Mouse (Mus musculus): ENCODE data around the gene Ciz1.

Ciz1 gene

DNA sequence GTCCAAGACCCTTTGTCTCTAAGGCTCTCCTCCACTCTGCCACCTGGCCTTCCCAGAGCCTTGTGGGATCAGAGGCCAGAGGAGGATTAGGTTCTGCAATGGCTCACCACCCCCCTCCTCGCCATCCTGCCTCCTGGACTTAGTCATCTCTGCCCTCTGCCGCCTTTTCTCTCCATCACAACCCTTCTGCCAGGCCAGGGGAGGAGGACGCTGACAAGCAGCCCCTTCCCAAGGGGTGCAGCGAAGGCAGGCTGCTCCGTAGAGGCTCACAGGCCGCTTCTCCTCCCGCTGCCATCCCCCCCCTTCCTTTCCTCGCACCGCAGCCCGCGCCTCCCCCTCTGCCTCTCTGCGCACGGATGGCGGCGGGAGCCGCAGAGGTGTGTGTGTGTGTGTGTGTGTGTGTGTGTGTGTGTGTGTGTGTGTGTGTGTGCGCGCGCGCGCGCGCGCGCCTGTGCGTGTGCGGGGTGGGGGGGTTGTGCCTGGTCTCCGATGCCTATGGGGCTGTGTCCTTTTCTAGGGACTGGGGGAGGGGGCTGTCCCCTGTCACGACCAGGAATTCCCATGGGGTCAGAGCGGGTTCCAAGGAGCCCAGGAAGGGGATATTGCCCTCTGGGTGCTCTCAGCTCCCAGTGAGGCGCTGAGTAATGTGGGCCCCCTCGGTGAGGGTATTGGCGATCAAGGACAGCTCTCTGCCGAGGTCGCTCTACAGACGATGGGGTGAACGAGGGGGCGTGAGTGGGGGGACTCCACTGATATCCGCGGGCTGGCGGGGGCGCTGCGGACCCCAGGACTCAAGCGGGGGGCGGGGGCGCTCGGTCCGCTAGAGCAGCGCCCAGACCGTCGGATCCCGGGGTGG, at the start of gene Ciz1:
Ciz1 (plus strand) TSS at position 177 of the 856 bp plus-strand sequence.
- no peak for DNase-seq (ENCODE audit: low read depth, low spot score)

DNA sequence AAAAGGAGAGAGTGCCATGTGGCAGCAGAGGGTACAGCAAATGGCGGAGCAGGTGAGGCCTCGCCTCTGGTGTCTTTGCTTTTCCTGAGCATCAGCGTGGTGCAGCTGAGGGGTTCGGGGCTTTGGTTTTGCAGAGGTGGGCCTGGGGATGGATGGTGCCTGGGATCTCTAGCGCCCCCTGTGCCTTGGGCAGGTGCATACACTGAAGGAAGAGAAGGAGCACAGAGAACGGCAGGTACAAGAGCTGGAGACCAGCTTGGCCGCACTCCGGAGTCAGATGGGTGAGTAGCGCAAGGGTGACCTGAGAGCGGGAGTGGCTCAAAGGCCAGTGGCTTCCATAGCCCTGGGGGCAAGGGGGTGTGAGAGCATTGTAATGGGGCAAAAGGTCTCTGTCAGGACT, 49.2 kb upstream of the Ciz1 start:
- DNase-seq (ENCODE audit: low read depth, low spot score) = no peak

DNA sequence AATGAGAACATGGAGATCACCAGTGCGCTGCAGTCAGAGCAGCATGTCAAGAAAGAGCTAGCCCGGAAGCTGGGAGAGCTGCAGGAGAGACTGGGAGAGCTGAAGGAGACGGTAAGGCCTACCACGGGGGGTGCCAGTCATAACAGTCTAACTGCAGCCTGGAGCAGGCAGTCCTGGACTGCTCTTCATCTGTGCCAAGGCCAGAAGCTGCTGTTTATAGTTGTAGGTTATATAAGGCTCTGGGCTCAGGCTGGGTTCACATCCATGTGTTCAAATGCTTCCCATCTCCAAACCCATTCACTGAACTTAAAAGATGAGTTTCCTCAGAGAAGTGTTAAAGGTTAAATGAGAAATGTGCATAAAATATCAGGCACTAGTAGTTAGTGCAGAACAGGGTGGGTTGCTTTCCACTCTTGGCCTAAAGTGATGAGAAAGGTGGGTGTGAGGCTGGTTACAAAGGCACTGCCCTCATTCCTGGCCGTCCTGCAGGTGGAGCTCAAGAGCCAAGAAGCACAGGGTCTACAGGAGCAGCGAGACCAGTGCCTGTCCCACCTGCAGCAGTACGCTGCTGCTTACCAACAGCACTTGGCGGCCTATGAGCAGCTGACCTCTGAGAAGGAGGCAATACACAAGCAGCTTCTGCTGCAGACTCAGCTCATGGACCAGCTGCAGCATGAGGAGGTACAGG, 47.8 kb upstream of the Ciz1 start:
- DNase-seq (ENCODE audit: low read depth, low spot score) = peak; percentile 59

DNA sequence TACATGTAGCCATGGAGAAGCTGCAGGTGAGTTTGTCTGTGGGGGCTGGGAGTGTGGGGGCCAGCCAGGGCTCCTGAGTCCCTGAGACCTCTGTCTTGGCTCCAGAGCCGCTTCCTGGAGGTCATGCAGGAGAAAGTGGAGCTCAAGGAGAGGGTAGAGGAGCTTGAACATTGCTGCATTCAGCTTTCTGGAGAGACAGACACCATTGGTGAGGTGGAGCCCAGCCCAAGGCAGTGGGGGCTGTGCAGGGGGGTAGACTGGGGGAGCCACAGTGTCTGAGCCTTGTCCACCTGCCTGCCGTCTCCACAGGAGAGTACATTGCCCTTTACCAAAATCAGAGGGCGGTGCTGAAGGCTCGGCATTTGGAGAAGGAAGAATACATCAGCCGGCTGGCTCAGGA, 46.5 kb upstream of the Ciz1 start:
- no peak for DNase-seq (ENCODE audit: low read depth, low spot score)

DNA sequence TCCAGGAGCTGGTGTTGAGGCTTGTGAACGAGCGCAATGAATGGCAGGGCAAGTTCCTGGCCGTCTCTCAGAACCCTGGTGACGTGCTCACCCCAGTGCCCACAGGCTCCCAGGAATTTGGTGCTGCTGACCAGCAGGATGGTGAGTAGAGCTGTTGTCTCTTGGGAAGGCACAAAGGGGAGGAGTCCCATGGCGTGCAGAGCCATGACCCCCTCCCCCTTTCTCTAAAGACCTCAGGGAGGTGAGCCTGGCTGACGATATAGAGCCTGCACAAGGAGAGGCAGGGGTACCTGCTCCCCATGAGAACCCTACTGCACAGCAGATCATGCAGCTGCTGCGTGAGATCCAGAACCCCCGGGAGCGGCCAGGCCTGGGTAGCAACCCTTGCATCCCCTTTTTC, 46.0 kb upstream of the Ciz1 start:
- no peak for DNase-seq (ENCODE audit: low read depth, low spot score)

DNA sequence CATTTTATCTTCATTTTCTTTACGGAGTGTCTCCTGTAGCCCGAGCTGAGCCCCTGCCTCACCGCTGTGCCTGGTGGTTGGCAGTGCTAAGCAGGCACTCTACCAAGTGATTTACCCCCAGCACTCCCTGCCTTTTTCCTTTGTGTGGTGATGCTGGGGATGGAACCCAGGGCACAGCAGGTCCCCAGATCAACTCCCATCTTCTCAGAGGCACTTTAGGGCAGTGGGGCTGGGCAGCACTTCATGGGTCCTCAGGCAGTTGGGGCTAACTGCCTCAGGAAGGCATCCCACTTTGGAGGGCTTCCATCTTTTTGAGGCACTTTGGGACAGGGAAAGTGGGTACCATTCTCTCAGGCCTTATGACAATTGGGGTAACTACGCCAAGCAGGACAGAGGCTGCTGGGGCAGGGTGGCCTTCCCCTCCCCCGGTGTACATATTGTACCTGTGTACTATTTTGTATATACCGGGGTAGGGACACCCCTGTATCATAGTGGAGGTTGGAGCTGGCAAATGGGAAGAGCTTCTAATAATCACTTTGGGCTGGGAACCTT, 44.8 kb upstream of the Ciz1 start:
- DNase-seq (ENCODE audit: low read depth, low spot score) = no peak

DNA sequence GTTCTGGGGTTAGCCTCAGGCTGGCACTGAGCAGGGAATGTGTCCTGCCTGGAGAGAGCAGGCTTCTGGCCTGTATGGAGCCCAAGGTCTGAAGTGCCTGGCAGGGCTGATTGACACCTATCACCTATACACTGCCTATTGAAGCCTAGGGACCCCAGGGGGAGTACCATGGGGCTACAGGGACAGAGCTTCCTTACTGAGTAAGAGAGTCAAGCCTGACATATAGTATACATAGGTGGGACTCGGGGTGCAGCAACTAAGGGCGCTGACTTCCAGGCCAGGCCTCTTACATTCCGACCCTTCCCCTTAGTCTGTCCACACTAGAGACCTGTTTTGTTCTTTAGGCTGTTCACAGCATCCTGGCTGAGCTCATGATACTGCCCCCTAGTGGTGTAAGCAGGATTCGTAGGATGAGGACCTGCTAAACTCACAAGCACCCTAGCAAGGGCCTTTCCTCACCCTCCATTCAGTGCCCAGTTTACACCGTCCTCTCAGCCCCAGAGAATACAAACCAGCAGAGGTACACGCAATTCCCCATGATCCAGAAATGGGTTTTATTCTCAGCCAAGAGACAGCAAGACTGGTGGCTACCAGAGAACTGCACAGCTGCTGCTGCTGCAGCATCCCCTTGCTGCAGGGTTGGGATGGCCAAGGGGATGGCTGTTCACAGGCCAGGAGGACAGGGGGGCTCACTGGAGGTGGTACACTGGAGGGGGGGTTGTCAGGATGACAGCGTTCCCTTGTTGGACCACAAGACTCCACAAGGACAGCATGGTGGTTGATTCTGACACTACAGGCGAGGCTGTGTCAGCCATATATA, 44.0 kb upstream of the Ciz1 start:
- DNase-seq (ENCODE audit: low read depth, low spot score) = peak; percentile 69

DNA sequence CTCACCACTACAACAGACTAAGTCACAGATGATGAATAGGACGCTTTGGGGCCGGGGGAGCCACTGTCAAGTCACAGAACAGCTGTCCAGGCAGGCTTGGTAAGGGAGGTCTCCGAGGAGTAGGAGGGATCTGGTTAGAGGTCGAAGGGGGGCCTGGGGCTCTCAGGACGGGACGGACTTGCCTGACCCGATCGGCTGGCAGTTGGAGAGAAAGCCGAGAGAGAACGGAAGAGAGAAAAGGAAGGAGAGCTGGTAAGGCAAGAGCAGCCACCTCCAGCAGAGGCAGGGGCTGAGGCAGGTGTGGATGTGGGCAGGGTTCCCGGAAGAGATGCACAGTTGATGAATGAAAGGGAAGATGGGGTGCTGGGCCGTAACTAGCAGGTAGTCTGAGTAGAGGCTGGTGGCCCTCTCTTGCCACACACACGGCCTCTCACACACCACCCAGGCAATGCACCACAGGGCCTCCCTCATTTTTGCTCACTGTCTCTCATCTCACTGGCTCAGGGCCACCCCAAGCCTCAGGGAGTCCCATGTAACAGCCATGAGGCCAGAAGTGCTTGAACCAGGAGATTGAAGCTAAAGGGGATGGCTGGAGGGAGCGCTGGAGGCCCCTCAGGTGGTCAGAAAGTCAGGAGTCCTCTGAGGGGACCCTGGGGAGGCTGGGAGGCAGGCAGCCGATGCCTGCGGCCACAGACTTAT, 43.1 kb upstream of the Ciz1 start:
- DNase-seq (ENCODE audit: low read depth, low spot score) = no peak

DNA sequence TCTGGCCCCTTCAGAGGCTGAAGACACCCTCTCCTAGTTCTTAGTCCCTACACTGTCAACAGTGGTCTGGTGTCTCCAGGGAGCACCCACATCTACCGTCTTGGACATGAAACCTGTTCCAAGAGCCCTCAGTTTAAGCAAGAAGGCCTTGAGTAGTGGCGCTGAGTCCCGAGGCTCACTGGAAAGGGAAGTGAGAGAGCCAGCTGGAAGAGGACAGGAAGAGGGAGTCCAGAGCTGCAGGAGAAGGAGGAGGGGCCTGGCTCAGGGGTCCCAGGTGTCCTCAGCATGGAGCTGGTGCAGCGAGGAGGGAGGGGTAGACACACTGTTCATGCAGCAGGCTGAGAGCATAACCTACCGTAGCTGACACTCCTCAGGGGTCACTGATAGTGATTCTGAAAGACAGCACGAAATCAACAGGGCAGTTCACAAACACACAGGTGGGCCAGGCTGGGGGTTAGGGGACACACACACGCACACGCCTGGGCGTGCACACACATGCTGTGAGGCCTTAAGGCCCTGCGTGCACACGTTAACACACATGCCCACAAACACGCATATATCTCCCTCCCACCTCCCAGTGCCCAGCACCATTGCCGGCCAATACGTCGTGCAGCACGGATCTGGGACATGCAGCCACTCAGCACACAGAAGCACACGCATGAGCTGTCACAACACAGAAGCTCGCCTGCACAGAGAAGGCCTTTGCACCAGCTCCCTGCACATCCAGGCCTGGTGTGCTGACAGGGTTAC, 41.9 kb upstream of the Ciz1 start:
- DNase-seq (ENCODE audit: low read depth, low spot score) = peak; percentile 43

DNA sequence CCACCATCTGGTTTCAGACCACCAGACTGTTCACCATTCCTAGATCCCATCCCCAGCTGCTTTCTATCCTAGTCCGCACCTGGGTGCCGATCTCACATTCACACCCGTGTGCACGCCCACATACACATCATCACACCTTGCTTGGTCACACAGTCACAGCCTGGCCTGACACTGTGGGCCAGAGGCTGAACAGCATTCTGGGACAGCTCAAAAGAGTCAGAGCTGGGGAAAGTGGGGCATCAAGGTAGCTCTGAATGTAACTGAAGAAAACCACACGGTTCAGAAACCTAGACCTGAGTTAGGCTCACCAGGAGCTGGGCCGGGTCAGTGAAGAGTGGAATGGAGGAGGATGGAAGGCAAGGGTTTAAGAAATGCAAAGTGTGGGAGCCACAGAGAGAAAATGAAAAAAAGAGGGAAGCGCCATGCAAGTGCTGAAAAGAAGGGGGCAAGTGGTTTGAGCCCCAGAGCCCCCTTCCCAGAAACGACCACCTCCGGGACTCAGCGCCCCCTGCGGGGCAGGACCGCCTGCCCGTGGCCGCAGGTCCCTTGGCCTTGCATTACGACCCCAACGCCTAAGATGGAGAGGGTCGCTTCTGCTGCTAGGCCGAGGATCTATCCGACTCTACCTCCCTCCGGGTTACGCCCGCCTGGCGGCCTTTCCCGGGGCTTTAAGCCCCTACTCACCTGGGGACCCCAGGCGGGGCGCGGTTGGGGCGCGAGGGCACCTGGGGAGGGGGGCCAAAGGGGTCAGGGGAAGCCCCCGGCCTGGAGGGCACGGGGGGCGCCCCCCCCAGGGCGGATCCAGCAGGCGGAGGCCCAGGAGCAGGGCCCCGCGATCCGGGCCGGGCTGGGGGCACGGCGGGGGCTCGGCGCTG, 40.4 kb upstream of the Ciz1 start:
- DNase-seq (ENCODE audit: low read depth, low spot score) = peak; percentile 32

DNA sequence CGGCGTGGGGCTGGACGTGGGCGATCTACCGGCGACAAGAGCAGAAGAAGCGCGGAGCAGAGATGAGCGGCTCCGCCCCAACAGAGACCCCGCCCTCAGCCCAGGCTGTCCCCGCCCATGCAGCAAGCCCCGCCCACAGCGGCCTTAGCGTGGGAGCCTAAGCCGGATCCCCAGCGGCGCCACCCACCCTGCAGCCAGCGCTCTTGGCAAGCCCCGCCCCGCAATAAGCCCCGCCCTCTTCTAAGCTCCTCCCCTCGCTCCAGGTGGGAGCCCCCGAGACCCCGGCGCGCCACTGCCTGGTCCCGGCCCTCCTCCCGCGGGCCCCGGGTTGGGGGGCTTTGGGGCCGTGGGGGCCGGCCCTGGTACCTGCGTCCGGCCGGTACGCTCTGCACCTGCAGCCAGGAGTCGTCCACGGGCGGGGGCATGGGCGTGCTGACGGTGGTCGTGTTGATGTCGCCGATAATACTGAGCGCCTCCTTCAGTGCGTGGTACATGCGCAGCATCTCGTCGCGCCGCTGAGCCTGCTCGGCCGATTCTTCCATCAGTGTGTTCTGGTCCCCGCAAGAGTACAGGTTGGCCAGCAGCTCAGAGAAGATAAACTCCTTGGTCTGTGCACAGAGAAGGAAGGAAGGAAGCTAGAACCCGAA, 39.7 kb upstream of the Ciz1 start:
- DNase-seq (ENCODE audit: low read depth, low spot score) = peak; percentile 89

DNA sequence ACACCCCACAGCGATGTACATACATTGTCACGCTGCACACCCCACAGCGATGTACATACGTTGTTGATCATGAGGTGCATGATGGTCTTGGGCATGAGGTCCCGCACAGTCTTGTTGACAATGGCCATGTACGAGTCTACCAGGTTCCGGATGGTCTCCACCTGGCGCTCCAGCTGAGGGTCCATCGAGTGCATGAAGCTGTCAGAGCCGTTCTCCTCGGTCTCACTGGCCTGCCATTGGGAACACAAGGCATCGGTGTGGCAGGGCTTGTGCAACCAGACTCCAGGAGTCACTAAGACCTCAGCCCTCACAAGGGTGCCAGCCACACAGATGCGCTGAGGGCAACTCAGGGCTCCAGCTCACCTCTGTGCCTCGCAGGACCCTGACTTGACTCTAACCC, 37.3 kb upstream of the Ciz1 start:
- no peak for DNase-seq (ENCODE audit: low read depth, low spot score)

DNA sequence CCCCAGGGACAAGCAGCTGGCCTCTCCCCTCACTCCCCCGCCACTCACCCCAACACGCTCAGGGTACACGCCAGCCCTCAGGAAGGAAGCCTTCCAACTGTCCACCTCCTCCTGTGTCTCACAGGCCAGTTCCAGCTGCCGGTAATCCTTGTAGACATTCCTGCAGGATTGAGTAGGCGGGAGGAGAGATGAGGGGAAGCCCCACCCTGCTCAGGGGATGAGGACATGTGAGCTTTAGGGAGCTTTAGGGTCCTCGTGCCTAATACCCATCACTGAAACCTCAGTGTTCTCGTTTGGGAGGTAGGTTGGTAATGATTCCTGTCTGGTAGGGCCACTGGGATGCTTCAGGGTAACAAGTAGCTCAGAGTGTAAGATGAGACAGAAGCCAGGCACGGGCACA, 36.4 kb upstream of the Ciz1 start:
- no peak for DNase-seq (ENCODE audit: low read depth, low spot score)

DNA sequence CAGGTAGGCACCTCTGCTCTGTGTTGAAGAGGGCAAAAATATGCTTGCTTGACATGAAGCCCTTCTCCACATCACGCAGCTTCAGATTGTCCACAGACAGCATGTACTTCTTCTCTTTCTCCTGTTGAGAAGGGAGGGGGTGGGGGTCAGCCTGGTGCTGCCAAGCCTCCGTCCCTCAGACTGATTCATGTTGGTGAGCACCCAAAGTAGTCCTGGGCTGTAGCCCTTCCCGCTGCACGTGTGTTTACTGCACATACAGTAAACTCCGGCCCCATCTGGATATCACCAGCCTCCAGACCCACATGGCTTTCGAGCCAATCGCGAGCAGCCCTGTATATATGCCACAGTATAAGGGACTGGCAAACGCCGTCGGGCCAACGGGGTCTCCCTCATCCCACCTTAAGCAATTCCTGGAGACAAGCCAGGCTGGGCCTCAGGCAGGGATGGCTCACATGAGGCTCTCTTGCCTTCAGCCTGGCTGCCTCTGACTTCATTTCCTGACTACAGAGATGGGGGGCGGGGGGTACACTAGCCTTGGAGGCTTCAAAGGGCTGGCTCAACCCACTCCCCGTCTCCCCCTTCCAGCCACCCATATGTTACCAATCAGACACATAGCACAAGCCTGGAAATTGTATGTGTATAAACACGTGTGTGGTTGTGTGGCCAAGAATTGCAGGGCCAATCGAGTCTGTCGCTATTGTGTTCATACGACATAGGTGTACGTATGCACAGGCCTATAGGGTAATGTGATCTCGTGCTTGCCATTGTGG, 35.1 kb upstream of the Ciz1 start:
- no peak for DNase-seq (ENCODE audit: low read depth, low spot score)

DNA sequence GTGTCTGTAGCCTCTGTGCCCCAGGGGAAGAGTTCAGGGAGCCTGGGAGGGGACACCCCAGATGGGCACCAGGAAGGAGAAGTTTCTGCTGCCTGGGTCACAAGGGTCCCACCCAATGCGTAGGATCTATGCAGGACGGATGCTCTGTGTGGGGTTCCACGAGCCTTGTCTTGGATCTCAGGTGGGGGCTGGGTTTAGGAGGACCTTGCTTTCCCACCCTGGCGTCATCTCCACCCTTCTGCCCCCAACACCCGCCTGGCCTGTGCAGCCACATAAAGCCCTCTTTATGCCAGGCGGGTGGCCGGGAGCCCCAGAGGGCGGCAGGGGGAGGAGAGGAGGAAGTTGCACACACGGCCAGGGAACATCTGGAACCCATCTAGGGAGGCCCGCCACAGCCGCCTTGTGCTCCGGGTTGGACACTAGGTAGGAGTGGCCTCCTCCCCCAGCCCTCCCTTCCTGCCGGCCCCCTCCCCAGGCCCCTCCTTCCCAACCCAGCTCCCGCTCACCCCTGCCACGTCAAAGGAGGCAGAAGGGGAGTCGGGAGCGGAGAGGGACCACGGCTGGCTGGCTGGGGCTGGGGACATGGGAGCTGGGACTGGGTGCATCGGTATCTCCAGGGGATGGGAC, 34.2 kb upstream of the Ciz1 start:
- no peak for DNase-seq (ENCODE audit: low read depth, low spot score)

DNA sequence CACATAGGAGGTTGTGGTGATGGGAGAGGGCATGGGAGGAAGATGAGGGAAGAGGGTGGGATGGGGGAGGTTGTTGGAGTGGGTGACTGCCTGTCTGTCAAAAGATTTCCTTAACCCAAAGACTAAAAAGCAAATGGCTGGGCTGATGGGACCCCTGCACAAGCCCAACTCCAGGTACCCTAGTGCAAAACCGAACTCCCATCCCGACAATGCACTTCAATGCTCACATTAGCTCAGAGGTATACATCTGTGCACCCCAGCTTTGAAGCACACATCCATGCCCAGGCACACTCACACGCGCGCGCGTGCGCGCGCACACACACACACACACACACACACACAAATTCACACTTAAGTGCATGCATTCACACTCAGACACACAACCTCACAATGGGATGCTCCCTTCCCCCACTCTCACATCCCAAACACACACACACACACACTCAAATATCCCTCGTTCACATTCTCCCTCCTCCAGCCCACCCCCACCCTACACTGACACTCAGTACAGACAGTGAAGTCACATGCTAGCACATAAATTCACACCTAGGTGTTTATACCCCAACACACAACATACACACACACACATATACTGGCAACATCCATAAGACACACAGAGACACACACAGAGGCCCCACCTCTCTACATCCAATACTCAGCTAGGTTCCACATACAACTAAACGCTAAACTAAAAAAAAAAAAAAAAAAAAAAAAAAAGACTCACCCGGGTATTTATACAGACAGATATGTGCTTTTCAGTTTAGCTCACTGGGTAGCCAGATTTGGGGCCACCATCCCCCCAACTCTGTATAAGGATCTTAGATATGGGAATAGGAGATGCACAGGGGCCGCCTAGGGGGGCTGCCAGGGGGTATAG, 33.2 kb upstream of the Ciz1 start:
- no peak for DNase-seq (ENCODE audit: low read depth, low spot score)
